Comparison of ENCODE assay signal across 15 mouse cellular contexts in genomic region chr19:38639050-38639449, GRCm38 (mm10).
"Had no signal": no experiment of that assay in that cellular context is flagged by ENCODE, and none has a peak within 500 bp of the region (broad histone marks: within the 10 kb centered on the region; RNA-seq: fewer than 3 reads in every experiment).

No protein-coding gene starts in this region.

- H3K4me2 ChIP-seq: limb, embryonic 12.5 days; limb, embryonic 15.5 days; liver, embryonic 13.5 days; midbrain, embryonic 13.5 days; neural tube, embryonic 13.5 days; stomach, embryonic 15.5 days had no signal

- ATAC-seq: inflammation-experienced regulatory T-cells, adult 6 months; midbrain, embryonic 13.5 days; midbrain, embryonic 16.5 days had no signal

- H3K36me3 ChIP-seq: limb, embryonic 12.5 days; limb, embryonic 15.5 days; liver, embryonic 13.5 days; midbrain, embryonic 10.5 days; midbrain, embryonic 13.5 days; neural tube, embryonic 13.5 days; stomach, embryonic 15.5 days had no signal

- H3K4me1 ChIP-seq: limb, embryonic 12.5 days; limb, embryonic 15.5 days; liver, embryonic 13.5 days; midbrain, embryonic 10.5 days; midbrain, embryonic 13.5 days; neural tube, embryonic 13.5 days; stomach, embryonic 15.5 days had no signal

- H3K9ac ChIP-seq: limb, embryonic 12.5 days; limb, embryonic 15.5 days; liver, embryonic 13.5 days; midbrain, embryonic 13.5 days; neural tube, embryonic 13.5 days; stomach, embryonic 15.5 days had no signal

- H3K9me3 ChIP-seq: limb, embryonic 12.5 days; limb, embryonic 15.5 days; liver, embryonic 13.5 days; megakaryocyte, embryonic 14.5 days; midbrain, embryonic 10.5 days; midbrain, embryonic 13.5 days; neural tube, embryonic 13.5 days; stomach, embryonic 15.5 days had no signal

- H3K27me3 ChIP-seq: limb, embryonic 12.5 days; limb, embryonic 15.5 days; liver, embryonic 13.5 days; megakaryocyte, embryonic 14.5 days; midbrain, embryonic 13.5 days; neural tube, embryonic 13.5 days; stomach, embryonic 15.5 days had no signal

- H3K27ac ChIP-seq: limb, embryonic 12.5 days; limb, embryonic 15.5 days; liver, embryonic 13.5 days; midbrain, embryonic 10.5 days; midbrain, embryonic 13.5 days; neural tube, embryonic 13.5 days; stomach, embryonic 15.5 days had no signal

- DNase-seq: liver, embryonic 13.5 days; lung, adult 2 months; retina, postnatal 1 day; right cerebral cortex, postnatal 25 days; thymus, postnatal 25 days had no signal

- H3K4me3 ChIP-seq: limb, embryonic 12.5 days; limb, embryonic 15.5 days; liver, embryonic 13.5 days; megakaryocyte, embryonic 14.5 days; midbrain, embryonic 10.5 days; midbrain, embryonic 13.5 days; myocyte; neural tube, embryonic 13.5 days; stomach, embryonic 15.5 days had no signal
